In genomic region chr9:71624793-71625495, GRCm38 (mm10) we compare ENCODE assay signal across 9 mouse cellular contexts. TPM values are rescaled to one million over a fixed set of nuclear protein-coding genes. Genes with fewer than 3 reads are reported as not detected.
DNase-seq lines count a peak whose midpoint lies in the region; ATAC-seq and TF ChIP-seq lines count a peak whose summit lies in the region.
"Had no signal": no experiment of that assay in that cellular context is flagged by ENCODE, and none has a peak within 500 bp of the region (broad histone marks: within the 10 kb centered on the region; RNA-seq: fewer than 3 reads in every experiment).

No protein-coding gene starts in this region.

- ATAC-seq in liver, embryonic 16.5 days (ENCODE audit: low read depth) = peak; percentile 21; the same call in 1 of the 2 replicates
- ATAC-seq in erythroblast, adult 5-6 weeks (replicated peaks; ENCODE audit: low FRiP score, poor library complexity, severe bottlenecking) = no peak

- no peak for TF ChIP-seq POLR2A in kidney, adult 2 months (IDR thresholded peaks at IDR 0.05; ENCODE audit: low read depth, low read length)
- TF ChIP-seq POLR2A in small intestine, adult 2 months (IDR thresholded peaks at IDR 0.05; ENCODE audit: low read depth, low read length) = no peak

- WGBS in kidney, adult 2 months = 24% methylated on average over 10 of the region's 10 CpGs
- WGBS in liver, embryonic 16.5 days (ENCODE audit: insufficient replicate concordance) = 28% methylated on average over 10 of the region's 10 CpGs
- WGBS in small intestine, adult 2 months = 25% methylated on average over 10 of the region's 10 CpGs

- H3K9me3 ChIP-seq in liver, embryonic 16.5 days (replicated peaks; ENCODE audit: control insufficient read depth, low read length) = no peaks in the 10 kb centered on the region
- H3K9me3 ChIP-seq: neural tube, embryonic 12.5 days had no signal

- DNase-seq in left cerebral cortex, adult 18-20 months (ENCODE audit: low spot score in 2 of 2) = peak; percentile 49 to 71
- DNase-seq in left cerebral cortex, adult 11 months (ENCODE audit: low spot score) = no peak
- peak; percentile 73 for DNase-seq in ZHBTc4 (ENCODE audit: low read depth, low spot score)
- DNase-seq in embryo, embryonic 11.5 days (ENCODE audit: low read depth, low spot score) = peak; percentile 44
- DNase-seq in kidney, adult 2 months = peak; percentile 83

- H3K36me3 ChIP-seq in kidney, adult 2 months (ENCODE audit: control insufficient read depth, insufficient read depth, low read length) = peaks cover 4% of the 10 kb centered on the region
- H3K36me3 ChIP-seq in liver, embryonic 16.5 days (ENCODE audit: control insufficient read depth, insufficient read depth) = no peaks in the 10 kb centered on the region
- H3K36me3 ChIP-seq in small intestine, adult 2 months (ENCODE audit: control insufficient read depth, insufficient read depth, low read length) = no peaks in the 10 kb centered on the region
- H3K36me3 ChIP-seq: neural tube, embryonic 12.5 days had no signal

- no peak overlapping the region for H3K9ac ChIP-seq in liver, embryonic 16.5 days (ENCODE audit: low read depth, low read length)
- H3K9ac ChIP-seq: neural tube, embryonic 12.5 days had no signal

- H3K4me1 ChIP-seq in kidney, adult 2 months (ENCODE audit: control insufficient read depth, insufficient read depth, low read length) = peaks cover 32% of the 10 kb centered on the region
- no peaks in the 10 kb centered on the region for H3K4me1 ChIP-seq in liver, embryonic 16.5 days (ENCODE audit: control insufficient read depth, low read depth, low read length)
- no peaks in the 10 kb centered on the region for H3K4me1 ChIP-seq in small intestine, adult 2 months (ENCODE audit: control insufficient read depth, insufficient read depth, insufficient read length, low read length)
- H3K4me1 ChIP-seq: neural tube, embryonic 12.5 days had no signal

- H3K4me2 ChIP-seq in liver, embryonic 16.5 days (ENCODE audit: low read depth, low read length) = no peak overlapping the region
- H3K4me2 ChIP-seq: neural tube, embryonic 12.5 days had no signal

- H3K27ac ChIP-seq in kidney, adult 2 months (ENCODE audit: insufficient read depth, low read depth, low read length) = peak overlapping the region; percentile 85
- no peak overlapping the region for H3K27ac ChIP-seq in liver, embryonic 16.5 days (ENCODE audit: low read length)
- no peak overlapping the region for H3K27ac ChIP-seq in small intestine, adult 2 months (ENCODE audit: insufficient read depth, low read depth, low read length)
- H3K27ac ChIP-seq: neural tube, embryonic 12.5 days had no signal

- H3K27me3 ChIP-seq in kidney, adult 2 months (replicated peaks; ENCODE audit: control insufficient read depth, insufficient read depth, low read length) = no peaks in the 10 kb centered on the region
- H3K27me3 ChIP-seq in liver, embryonic 16.5 days (ENCODE audit: control insufficient read depth, insufficient read depth, low read depth, low read length) = no peaks in the 10 kb centered on the region
- no peaks in the 10 kb centered on the region for H3K27me3 ChIP-seq in small intestine, adult 2 months (ENCODE audit: control insufficient read depth, insufficient read depth, low read length)
- H3K27me3 ChIP-seq: neural tube, embryonic 12.5 days had no signal

- no peak overlapping the region for H3K4me3 ChIP-seq in kidney, adult 2 months (ENCODE audit: insufficient read depth, low read depth, low read length)
- no peak overlapping the region for H3K4me3 ChIP-seq in liver, embryonic 16.5 days (ENCODE audit: low read depth, low read length)
- H3K4me3 ChIP-seq in small intestine, adult 2 months (ENCODE audit: low read depth, low read length) = no peak overlapping the region
- H3K4me3 ChIP-seq: neural tube, embryonic 12.5 days had no signal

- peak; percentile 67 for TF ChIP-seq CTCF in kidney, adult 2 months (conservative IDR thresholded peaks at IDR 0.05; ENCODE audit: insufficient read depth, insufficient read length, low read depth, low read length)
- TF ChIP-seq CTCF in small intestine, adult 2 months (IDR thresholded peaks at IDR 0.05; ENCODE audit: extremely low read depth, insufficient read length, insufficient replicate concordance, low read depth, low read length) = peak; percentile 64; the same call in 1 of the 2 replicates

RNA-seq across cellular contexts. Expression of gene Myzap, which starts 32.8 kb away (rescaled TPM):
- total RNA-seq in left cerebral cortex, adult 18-20 months (2021) = 1 to 10 TPM; 1.7 to 2.3 TPM
- polyA plus RNA-seq in kidney, adult 2 months (2012; rRNA removed) = 3.6 and 4.1 TPM in 2 replicates
- 2.0 and 2.4 TPM in 2 replicates for polyA plus RNA-seq in liver, embryonic 16.5 days (2015; fragmentation: Nextera tagmentation; extraction: Ambion mirVana)
- 3.5 and 14.2 TPM in 2 replicates for polyA plus RNA-seq in small intestine, adult 2 months (2012; rRNA removed)
- total RNA-seq in erythroblast, adult 5-6 weeks (2015; ENCODE audit: low replicate concordance) = not detected in 2 replicates
- total RNA-seq in erythroblast, adult 5-6 weeks (2017; ENCODE audit: low replicate concordance) = 0.70 TPM in 1 of 2 replicates, not detected in the other
